Mouse (Mus musculus) bone marrow, adult 2 months (tissue): ENCODE measurements around the gene Mcm5.

Experiments used
- CTCF ChIP-seq: fragments of 200-500 bp; IDR thresholded peaks from 2 replicates; pipeline ENCODE4 v1.5.1; 2011; ENCODE audit warnings: low read length, control low read depth; ENCODE audit not compliant: control insufficient read depth, insufficient read depth
- POLR2A ChIP-seq: fragments of 200-500 bp; IDR thresholded peaks from 2 replicates; pipeline ENCODE4 v1.6.1; 2011; ENCODE audit warnings: low read depth, mild to moderate bottlenecking, control low read depth, low read length, borderline replicate concordance; ENCODE audit not compliant: control insufficient read depth

- TF ChIP-seq CTCF (no peak), POLR2A (no peak)
Observed at GRCm38 (mm10) chr8:75070297-75070696, 39.1 kb upstream of the Mcm5 start.
